Mouse (Mus musculus) midbrain, postnatal 0 days (tissue): ENCODE results near the gene Calhm4. TPM values are rescaled to one million over a fixed set of nuclear protein-coding genes. Genes with fewer than 3 reads are reported as not detected.

Experiments used
- ATAC-seq: fragments of 200-750 bp; cut with Nextera tagmentation; 2 replicates; pipeline ENCODE4 v1.8.0; 2017; ENCODE audit warnings: moderate number of reproducible peaks, mild to moderate bottlenecking, moderate TSS enrichment, moderate library complexity; ENCODE audit not compliant: low FRiP score
- DNase-seq: peaks from one replicate; pipeline ENCODE4 v3.0.0-alpha.2; 2015; ENCODE audit warnings: low spot score
- H3K27ac ChIP-seq: fragments of 300-500 bp; sonication (generic); 2 replicates; pipeline ENCODE4 v1.5.1; 2014; ENCODE audit warnings: low read depth, mild to moderate bottlenecking, low read length, mixed read lengths
- H3K27me3 ChIP-seq: fragments of 300-500 bp; sonication (generic); 2 replicates; pipeline ENCODE4 v1.6.1; 2014; ENCODE audit warnings: low read length, control low read depth, mixed read lengths; ENCODE audit not compliant: insufficient read depth
- H3K36me3 ChIP-seq: fragments of 300-500 bp; sonication (generic); 2 replicates; pipeline ENCODE4 v1.6.1; 2014; ENCODE audit warnings: low read length, control low read depth, mixed read lengths; ENCODE audit not compliant: insufficient read depth
- H3K4me1 ChIP-seq: fragments of 300-500 bp; sonication (generic); 2 replicates; pipeline ENCODE4 v1.6.1; 2014; ENCODE audit warnings: mild to moderate bottlenecking, control low read depth, antibody characterized with exemption, low read length, mixed read lengths; ENCODE audit not compliant: insufficient read depth
- H3K4me2 ChIP-seq: fragments of 300-500 bp; sonication (generic); 2 replicates; pipeline ENCODE4 v1.6.1; 2014; ENCODE audit warnings: low read depth, mild to moderate bottlenecking, low read length, mixed read lengths; ENCODE audit not compliant: poor library complexity, severe bottlenecking
- H3K4me3 ChIP-seq: fragments of 300-500 bp; sonication (generic); 2 replicates; pipeline ENCODE4 v1.5.1; 2014; ENCODE audit warnings: low read depth, mild to moderate bottlenecking, low read length, moderate library complexity
- H3K9ac ChIP-seq: fragments of 300-500 bp; sonication (generic); replicated peaks from 2 replicates; pipeline ENCODE4 v1.6.1; 2014; ENCODE audit warnings: mild to moderate bottlenecking, low read length, moderate library complexity, mixed read lengths; ENCODE audit not compliant: poor library complexity, severe bottlenecking
- H3K9me3 ChIP-seq: fragments of 300-500 bp; sonication (generic); 2 replicates; pipeline ENCODE4 v1.6.1; 2016; ENCODE audit warnings: low read length, control low read depth
- CTCF ChIP-seq: IDR thresholded peaks from 2 replicates; pipeline ENCODE4 v1.5.1; 2016; ENCODE audit warnings: antibody characterized with exemption, mild to moderate bottlenecking
- WGBS: fragments of 180-500 bp; shearing (Covaris S2); extraction: QIAGEN DNeasy Blood & Tissue Kit; methylation state at CpG from one replicate; pipeline ENCODE4 v1.1.7; 2014; 5-methylcytosine and 5-hydroxymethylcytosine counted together
- polyA plus RNA-seq: library from polyadenylated mRNA; unstranded; fragments of >200 nt; fragmentation: Nextera tagmentation; extraction: Ambion mirVana; gene quantifications from 2 replicates; pipeline ENCODE4 v1.2.1, GENCODE M21; 2015
- total RNA-seq: library from RNA; depleted of rRNA; stranded (reverse); fragments of >200 nt; gene quantifications from 2 replicates; pipeline ENCODE4 v1.2.3, GENCODE M21; 2014

The Calhm4 gene
- total and polyA plus RNA-seq, 2 experiments from 2014 or later, result 0.33 TPM; not detected in 1

- Histone ChIP-seq H3K27ac (no peak within 1 kb of the TSS), H3K9me3 (no peaks in the 10 kb centered on the region), H3K4me1 (no peaks in the 10 kb centered on the region; the same call in 1 of the 2 replicates), H3K36me3 (no peaks in the 10 kb centered on the region), H3K9ac (no peak within 1 kb of the TSS), H3K27me3 (no peaks in the 10 kb centered on the region), H3K4me2 (no peak within 1 kb of the TSS), H3K4me3 (no peak within 1 kb of the TSS)
- ATAC-seq, result no peak
- TF ChIP-seq CTCF, result no peak
- no peak for DNase-seq
- WGBS, result 75% methylated on average over 3 of the region's 3 CpGs
Observed at GRCm38 (mm10) chr10:34037401-34037800, 6.7 kb downstream of the Calhm4 start, which contains the start of gene Trappc3l. Gene Trappc3l, plus strand, starts transcription at chr10:34037597.

- no peaks in the 10 kb centered on the region for H3K9me3 ChIP-seq
- no peak overlapping the region for H3K9ac ChIP-seq
- no peak overlapping the region for H3K4me2 ChIP-seq
- H3K4me1 ChIP-seq, result no peaks in the 10 kb centered on the region; the same call in 1 of the 2 replicates
- WGBS, result 18% methylated on average over 5 of the region's 5 CpGs
- H3K27ac ChIP-seq, result no peak overlapping the region
- H3K27me3 ChIP-seq, result no peaks in the 10 kb centered on the region
- no peaks in the 10 kb centered on the region for H3K36me3 ChIP-seq
- ATAC-seq (peak; percentile 87), DNase-seq (peak; percentile 75)
- TF ChIP-seq CTCF, result peak; percentile 95
- no peak overlapping the region for H3K4me3 ChIP-seq
Observed at GRCm38 (mm10) chr10:34036587-34036986, 7.5 kb downstream of the Calhm4 start.

DNA sequence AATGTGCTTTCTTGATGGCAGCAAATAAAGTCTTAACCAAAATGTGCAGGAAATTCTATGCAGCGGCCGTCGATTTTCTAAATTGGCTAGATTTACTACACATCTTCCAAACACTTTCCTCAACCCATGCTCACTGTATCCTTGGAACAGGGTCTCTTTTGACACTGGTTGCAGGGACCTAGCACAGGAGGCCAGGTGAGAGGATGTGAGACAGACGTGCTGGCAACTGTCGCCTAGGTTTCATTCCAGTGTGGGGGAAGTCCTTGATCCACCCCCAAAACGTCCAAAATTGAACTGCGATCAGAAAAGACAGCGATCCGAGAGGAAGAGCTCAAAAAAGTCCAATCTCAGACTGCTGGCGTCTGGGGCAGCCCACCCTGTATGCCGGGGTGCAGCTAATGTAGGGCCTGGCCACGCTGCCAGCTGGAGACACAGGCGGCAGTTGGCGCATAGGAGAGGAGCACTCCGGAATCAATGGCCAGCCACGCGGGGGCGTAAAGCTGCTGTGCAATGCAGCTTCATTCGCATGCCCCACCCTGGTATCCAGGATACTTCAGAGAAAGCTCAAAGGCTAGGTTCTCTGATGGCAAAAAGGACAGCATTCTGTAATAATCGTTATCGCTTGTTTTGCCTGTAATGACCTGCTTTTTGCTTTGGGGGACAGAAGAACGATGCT lies 10.3 kb downstream of the Calhm4 start:
- 20% methylated on average over 22 of the region's 22 CpGs for WGBS
- peak overlapping the region; percentile 9 for H3K4me3 ChIP-seq
- DNase-seq, result peak; percentile 86

DNA sequence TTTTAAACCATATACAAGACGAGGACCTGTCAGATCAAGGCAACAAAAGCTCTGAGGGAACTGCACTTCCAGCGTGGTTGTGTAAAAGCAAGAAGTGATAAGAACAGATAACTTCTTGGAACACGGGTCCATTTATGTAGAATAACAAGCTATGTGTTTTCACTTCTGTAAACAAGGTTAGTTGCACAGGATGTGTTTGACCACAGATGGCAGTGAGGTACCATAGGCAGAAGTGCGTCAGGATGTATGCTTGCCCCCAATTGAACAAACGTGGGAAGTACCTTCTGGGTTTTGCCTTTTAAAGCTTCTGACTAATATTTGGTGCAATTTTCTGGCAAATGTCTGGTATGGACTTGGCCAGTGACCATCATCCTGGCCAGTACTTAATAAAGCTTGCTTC lies 13.8 kb downstream of the Calhm4 start:
- no peak overlapping the region for H3K4me2 ChIP-seq
- no peak for DNase-seq
- H3K4me1 ChIP-seq, result no peaks in the 10 kb centered on the region; the same call in 1 of the 2 replicates
- no peak overlapping the region for H3K9ac ChIP-seq
- H3K36me3 ChIP-seq, result no peaks in the 10 kb centered on the region
- H3K4me3 ChIP-seq, result no peak overlapping the region
- H3K27ac ChIP-seq, result no peak overlapping the region
- no peaks in the 10 kb centered on the region for H3K27me3 ChIP-seq
- ATAC-seq, result no peak
- WGBS, result 84% methylated on average over 5 of the region's 5 CpGs
- H3K9me3 ChIP-seq, result no peaks in the 10 kb centered on the region
- TF ChIP-seq CTCF, result no peak

More for the DNA sequence above, 10.3 kb downstream of the Calhm4 start:
- TF ChIP-seq CTCF, result peak; percentile 83
- Histone ChIP-seq H3K4me1 (no peaks in the 10 kb centered on the region; the same call in 1 of the 2 replicates), H3K36me3 (no peaks in the 10 kb centered on the region), H3K27me3 (no peaks in the 10 kb centered on the region), H3K9me3 (no peaks in the 10 kb centered on the region), H3K27ac (no peak overlapping the region), H3K9ac (peak overlapping the region; percentile 39; the same call in 1 of the 2 replicates), H3K4me2 (peak overlapping the region; percentile 46)
- peak; percentile 80 for ATAC-seq

- H3K4me2 ChIP-seq, result peak within 1 kb of the TSS; percentile 76
- H3K27ac ChIP-seq, result peak within 1 kb of the TSS; percentile 90
- peak within 1 kb of the TSS; percentile 81 for H3K9ac ChIP-seq
- H3K36me3 ChIP-seq, result no peaks in the 10 kb centered on the region
- peak within 1 kb of the TSS; percentile 65 for H3K4me3 ChIP-seq
- H3K4me1 ChIP-seq, result peaks cover 8% of the 10 kb centered on the region; the same call in 1 of the 2 replicates
- no peaks in the 10 kb centered on the region for H3K27me3 ChIP-seq
- peak; percentile 100 for ATAC-seq
- under 1% methylated on average over 79 of the region's 82 CpGs for WGBS
- peak; percentile 98 for DNase-seq
- TF ChIP-seq CTCF, result peak; percentile 62
- H3K9me3 ChIP-seq, result no peaks in the 10 kb centered on the region
Observed at GRCm38 (mm10) chr10:34019302-34020075, 24.6 kb downstream of the Calhm4 start, which contains the start of gene Rwdd1. Gene Rwdd1, minus strand, starts transcription at chr10:34019624.
